Comparison of ENCODE assay signal across 8 mouse cellular contexts in genomic region chr8:3279721-3280077, GRCm38 (mm10). TPM values are rescaled to one million over a fixed set of nuclear protein-coding genes. Genes with fewer than 3 reads are reported as not detected.
A peak's percentile ranks its signal among the peaks of the same experiment; 100 is the strongest.
DNase-seq lines count a peak whose midpoint lies in the region; ATAC-seq lines count a peak whose summit lies in the region.

No protein-coding gene starts in this region.

- H3K27ac ChIP-seq in heart, embryonic 12.5 days (ENCODE audit: poor library complexity, severe bottlenecking) = no peak overlapping the region
- no peak overlapping the region for H3K27ac ChIP-seq in forebrain, embryonic 12.5 days
- no peak overlapping the region for H3K27ac ChIP-seq in liver, embryonic 12.5 days

- 0 out of 2 replicates have a peak, but pooled peaks cover 2% of the 10 kb centered on the region for H3K36me3 ChIP-seq in heart, embryonic 12.5 days
- no peaks in the 10 kb centered on the region for H3K36me3 ChIP-seq in forebrain, embryonic 12.5 days (replicated peaks)
- peaks cover 2% of the 10 kb centered on the region; the same call in 1 of the 2 replicates for H3K36me3 ChIP-seq in liver, embryonic 12.5 days

- peak overlapping the region; percentile 90 for H3K4me2 ChIP-seq in heart, embryonic 12.5 days
- peak overlapping the region; percentile 77 for H3K4me2 ChIP-seq in forebrain, embryonic 12.5 days
- peak overlapping the region; percentile 90 for H3K4me2 ChIP-seq in liver, embryonic 12.5 days

- DNase-seq in heart, postnatal 4 days = no peak
- DNase-seq in ovary, postnatal 10 days (ENCODE audit: low spot score) = no peak
- no peak for DNase-seq in B cell, adult 2 months
- no peak for DNase-seq in gastrocnemius, postnatal 10 days

- peaks cover 30% of the 10 kb centered on the region for H3K4me1 ChIP-seq in heart, embryonic 12.5 days (replicated peaks)
- peaks cover 25% of the 10 kb centered on the region for H3K4me1 ChIP-seq in forebrain, embryonic 12.5 days
- H3K4me1 ChIP-seq in liver, embryonic 12.5 days = peaks cover 46% of the 10 kb centered on the region

- ATAC-seq in heart, embryonic 12.5 days (ENCODE audit: insufficient number of reproducible peaks, low FRiP score) = no peak
- ATAC-seq in CD4-positive, CD25-positive, alpha-beta regulatory T cell, adult 4 months = peak; percentile 23
- ATAC-seq in forebrain, embryonic 12.5 days (ENCODE audit: low FRiP score) = no peak
- peak; percentile 11 for ATAC-seq in liver, embryonic 12.5 days

- H3K9me3 ChIP-seq in heart, embryonic 12.5 days (replicated peaks) = no peaks in the 10 kb centered on the region
- no peaks in the 10 kb centered on the region for H3K9me3 ChIP-seq in forebrain, embryonic 12.5 days
- H3K9me3 ChIP-seq in liver, embryonic 12.5 days (replicated peaks) = no peaks in the 10 kb centered on the region

- H3K4me3 ChIP-seq in heart, embryonic 12.5 days = peak overlapping the region; percentile 99
- peak overlapping the region; percentile 91 for H3K4me3 ChIP-seq in forebrain, embryonic 12.5 days (replicated peaks)
- peak overlapping the region; percentile 85 for H3K4me3 ChIP-seq in liver, embryonic 12.5 days

- no peaks in the 10 kb centered on the region for H3K27me3 ChIP-seq in heart, embryonic 12.5 days (replicated peaks)
- 0 out of 2 replicates have a peak, but pooled peaks cover 3% of the 10 kb centered on the region for H3K27me3 ChIP-seq in forebrain, embryonic 12.5 days
- no peaks in the 10 kb centered on the region for H3K27me3 ChIP-seq in liver, embryonic 12.5 days (replicated peaks)

- 2% methylated on average over 18 of the region's 18 CpGs for WGBS in heart, embryonic 12.5 days
- WGBS in forebrain, embryonic 12.5 days = under 1% methylated on average over 18 of the region's 18 CpGs
- 1% methylated on average over 18 of the region's 18 CpGs for WGBS in liver, embryonic 12.5 days (ENCODE audit: insufficient replicate concordance)

- peak overlapping the region; percentile 97 for H3K9ac ChIP-seq in heart, embryonic 12.5 days
- H3K9ac ChIP-seq in forebrain, embryonic 12.5 days = no peak overlapping the region
- H3K9ac ChIP-seq in liver, embryonic 12.5 days = peak overlapping the region; percentile 91

RNA-seq across cellular contexts. Expression of gene Insr, which starts 0.3 kb away (rescaled TPM):
- polyA plus RNA-seq in heart, embryonic 12.5 days (2016; fragmentation: Nextera tagmentation; extraction: Ambion mirVana) = 48.6 and 48.8 TPM in 2 replicates
- total RNA-seq in heart, postnatal 4 days (2021) = 100 to 1,000 TPM; 118 to 122 TPM
- polyA plus RNA-seq in CD4-positive, CD25-positive, alpha-beta regulatory T cell, adult 4 months (2017; shearing (Covaris generic)) = 10 to 100 TPM; 10.6 to 12.0 TPM
- 43.7 and 44.7 TPM in 2 replicates for polyA plus RNA-seq in forebrain, embryonic 12.5 days (2016; fragmentation: Nextera tagmentation; extraction: Ambion mirVana)
- polyA plus RNA-seq in liver, embryonic 12.5 days (2016; fragmentation: Nextera tagmentation; extraction: Ambion mirVana) = 18.1 and 20.1 TPM in 2 replicates
- 10 to 100 TPM; 44.6 to 50.4 TPM for total RNA-seq in gastrocnemius, postnatal 10 days (2021)

Comparison
In these comparisons a context has a peak if more than half of its experiments do, and no peak if none do; other contexts are left out.
1. ATAC-seq: peak in CD4-positive, CD25-positive, alpha-beta regulatory T cell, adult 4 months (single experiment) and liver, embryonic 12.5 days (single experiment); none in heart, embryonic 12.5 days (single experiment) and forebrain, embryonic 12.5 days (single experiment).
2. Peak in every context shown above with its lines, with median percentiles within 50 percentile points of each other: H3K4me2 ChIP-seq and H3K4me3 ChIP-seq.